Mouse (Mus musculus): ENCODE measurements around the gene Gtpbp8.

The Gtpbp8 gene

DNA sequence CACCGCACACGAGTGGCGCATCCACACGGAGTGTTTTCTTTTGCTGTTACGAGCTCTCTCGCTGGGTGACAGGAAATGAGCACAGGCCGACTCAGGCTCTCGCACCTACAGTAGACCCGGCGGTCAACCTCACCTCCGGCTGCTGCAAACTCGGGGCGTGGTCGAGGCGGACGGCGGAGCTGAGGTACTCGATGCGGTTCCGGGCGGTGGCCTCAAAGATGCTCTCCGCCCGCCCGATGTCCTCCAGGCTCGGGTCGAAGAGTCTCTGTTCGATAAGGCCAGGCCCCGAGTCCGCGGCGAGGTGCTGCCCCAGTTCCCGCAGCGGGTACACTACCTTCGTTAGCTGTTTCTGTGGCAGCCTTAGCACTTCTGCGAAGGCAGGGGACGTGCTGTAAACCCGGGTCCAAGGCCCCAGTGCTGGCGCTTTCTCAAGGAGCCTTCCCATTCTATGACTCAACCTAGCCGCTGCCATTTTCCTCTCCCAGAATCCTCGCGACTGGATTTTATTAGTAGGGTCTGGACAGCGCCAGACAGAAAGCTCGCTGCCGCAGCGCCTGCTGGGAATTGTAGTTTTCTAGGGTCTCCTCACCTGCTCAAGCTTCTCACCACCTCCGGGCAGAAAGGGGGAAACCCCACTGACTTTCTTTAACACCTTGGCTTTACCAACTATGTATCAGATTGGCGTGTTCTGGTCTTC is at the start of gene Gtpbp8:
Gene Gtpbp8 (minus strand): TSS at position 498 of the 697 bp plus-strand sequence.
- DNase-seq = peak; percentile 86

DNA sequence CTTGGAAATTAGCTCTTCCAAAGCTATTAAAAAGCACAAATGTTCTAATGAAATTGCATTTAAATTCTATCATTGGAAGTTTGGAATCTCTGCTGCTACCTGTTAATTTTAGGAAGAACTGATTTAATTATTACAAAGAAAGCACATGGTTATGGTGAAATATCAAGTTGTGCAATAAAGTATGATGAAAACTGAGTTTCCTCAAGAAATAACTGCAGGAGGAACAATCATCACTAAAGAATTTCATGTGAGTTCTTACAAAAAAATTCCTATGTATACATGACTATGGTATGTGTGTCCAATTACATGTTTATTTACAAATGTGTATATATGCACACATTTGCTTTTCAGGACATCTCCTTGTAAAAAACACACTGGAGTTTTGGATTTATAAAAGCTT is 48.3 kb upstream of the Gtpbp8 start:
- no peak for DNase-seq

DNA sequence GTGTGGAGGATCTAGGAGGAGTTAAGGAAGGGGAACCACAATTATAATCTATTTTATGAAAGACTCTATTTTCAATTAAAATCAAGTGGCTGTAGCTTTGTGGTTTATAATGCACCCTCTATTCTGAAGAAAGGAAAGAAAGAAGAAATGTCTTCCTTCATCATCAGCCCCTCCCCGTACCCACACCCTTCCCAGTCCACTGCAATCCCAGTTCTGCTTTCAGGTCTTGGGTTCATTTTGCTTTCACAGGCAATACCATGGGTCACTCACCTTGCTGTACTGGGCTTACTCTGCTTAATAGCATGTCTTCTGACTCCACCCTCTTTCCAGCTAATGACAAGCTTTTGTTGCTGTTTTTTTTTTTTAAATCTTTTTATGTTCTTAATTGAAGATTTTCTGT is 40.8 kb upstream of the Gtpbp8 start:
- DNase-seq = no peak

DNA sequence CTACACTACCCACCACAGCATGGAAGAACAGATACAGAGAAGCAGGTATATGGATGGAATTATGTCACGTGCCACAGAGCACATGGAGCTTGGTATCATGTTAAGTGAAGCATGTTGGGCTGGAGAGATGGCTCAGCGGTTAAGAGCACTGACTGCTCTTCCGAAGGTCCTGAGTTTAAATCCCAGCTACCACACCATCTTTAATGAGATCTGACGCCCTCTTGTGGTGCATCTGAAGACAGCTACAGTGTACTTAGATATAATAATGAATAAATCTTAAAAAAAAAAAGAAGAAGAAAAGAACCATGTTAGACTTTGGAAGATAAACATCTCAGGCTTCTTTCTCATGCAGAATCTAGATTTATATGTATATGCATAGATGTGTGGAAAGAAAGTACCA is 34.6 kb upstream of the Gtpbp8 start:
- no peak for DNase-seq

DNA sequence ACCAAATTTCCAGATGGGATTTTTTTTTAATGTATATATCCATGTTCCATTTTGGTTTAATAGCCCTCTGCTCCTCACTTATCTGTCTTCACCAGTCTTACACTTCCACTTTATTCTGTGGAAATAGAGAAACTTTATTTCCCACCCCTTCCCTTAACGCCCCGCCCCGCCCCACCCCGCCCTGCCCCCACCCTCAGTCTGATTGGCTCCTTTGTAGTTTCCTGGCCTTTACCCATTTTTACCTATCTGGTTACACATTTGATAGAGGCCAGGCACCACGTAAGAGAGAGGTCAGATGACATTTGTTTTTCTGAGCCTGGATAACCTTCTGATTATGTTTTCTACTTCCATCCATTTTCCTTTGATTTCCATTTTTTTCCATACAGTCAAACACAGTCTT is 33.3 kb upstream of the Gtpbp8 start:
- no peak for DNase-seq

DNA sequence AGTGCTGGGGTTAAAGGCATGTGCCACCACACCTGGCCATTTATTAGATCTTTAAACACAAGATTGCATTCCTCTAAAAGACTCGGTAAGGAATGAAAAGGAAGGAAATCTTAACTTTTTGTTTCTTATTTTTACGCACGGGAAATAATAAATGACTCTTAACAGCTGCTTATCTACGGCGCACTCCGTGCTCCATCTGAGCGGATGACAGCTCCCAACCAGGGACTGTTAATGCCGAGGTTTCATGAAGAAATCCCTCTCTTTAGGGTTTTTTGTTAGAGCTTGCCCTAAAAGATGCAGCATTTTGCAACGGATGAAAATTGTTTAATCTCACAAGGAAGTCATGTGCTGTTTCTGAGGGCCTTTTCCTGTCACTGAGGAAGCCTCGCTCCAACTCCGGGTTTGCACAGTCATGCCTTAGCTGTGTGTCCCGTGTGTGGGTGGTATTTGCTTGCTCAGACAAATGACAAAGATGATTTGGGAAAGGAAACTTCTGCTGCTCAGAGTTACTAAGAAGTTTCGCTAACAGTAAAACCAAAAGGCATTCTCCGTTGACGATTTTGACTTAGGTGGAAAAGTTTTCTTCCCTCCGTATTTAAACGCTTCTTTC is 32.5 kb upstream of the Gtpbp8 start:
- peak; percentile 21 for DNase-seq

DNA sequence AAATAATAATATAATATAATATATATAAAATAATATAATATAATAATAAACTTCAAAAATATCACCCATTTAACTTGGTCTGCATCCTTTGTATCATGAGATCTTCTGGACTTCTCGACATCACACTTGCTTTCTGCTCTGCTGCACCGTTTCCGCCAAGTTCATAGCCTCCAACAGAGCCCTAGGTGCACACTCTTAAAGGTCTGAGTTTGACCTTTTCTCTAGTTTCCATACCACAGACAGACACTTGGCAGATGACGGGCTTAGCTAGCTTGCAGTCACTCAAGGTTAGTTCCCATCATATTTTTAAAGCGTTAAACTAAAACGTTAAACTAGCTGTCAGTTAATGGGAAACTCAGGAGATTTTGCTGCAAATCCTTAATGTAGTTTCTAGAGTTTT is 28.0 kb upstream of the Gtpbp8 start:
- DNase-seq = no peak

DNA sequence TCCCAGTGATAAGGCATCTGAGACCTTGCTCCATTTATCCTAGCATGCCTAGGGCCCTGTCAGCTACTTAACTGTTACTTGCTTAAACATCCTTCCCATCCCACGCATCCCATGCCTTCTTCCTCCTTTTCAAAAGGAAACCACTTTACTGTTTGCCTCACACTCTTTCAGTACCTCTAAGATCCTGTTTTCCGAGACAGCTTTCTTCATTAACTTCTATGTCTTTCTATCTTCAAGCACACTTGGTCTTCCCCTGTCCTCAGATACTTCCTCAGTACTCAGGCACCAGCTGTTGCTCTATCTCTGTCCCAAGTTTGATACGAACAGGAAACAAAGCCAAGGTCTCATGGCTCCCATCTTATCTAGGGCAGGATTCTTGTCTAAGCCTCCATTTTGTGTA is 27.5 kb upstream of the Gtpbp8 start:
- no peak for DNase-seq

DNA sequence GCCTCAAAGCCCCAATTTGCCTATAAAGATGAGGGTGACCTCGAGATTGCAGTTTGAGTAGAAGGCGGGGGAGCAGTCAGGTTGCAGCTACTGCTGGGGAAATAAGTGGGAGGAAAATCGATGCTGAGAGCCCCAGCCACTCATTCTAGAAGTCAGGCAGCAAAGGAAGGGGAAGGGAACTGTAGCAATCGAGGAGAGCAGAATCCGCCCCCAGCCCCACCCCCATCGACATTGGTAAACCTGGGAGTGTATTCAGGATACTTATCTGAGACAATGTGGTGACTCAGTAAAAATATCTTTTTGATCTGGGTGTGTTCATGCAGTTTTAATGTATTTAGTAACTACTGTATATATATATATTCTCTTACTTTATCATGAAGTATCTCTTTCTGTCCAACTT is 26.4 kb upstream of the Gtpbp8 start:
- no peak for DNase-seq

DNA sequence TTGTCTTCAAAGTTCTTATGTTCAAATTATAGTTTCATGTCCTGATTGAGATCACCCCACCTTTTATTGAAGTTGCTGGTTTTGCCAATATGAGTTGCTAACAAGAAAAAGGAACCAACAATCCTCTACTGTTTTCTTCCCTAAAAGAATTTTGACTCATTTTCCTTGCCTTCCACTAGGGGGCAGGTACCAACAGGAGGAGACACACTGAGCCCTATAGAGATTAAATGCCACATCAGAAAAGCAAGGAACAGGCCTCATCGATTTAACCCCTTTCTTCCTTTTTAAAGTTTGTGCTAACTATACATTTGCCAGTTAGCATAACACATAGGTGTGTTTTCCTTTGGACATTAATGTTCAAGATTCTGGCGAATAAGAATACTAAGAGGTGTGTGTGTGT is 21.8 kb upstream of the Gtpbp8 start:
- no peak for DNase-seq

DNA sequence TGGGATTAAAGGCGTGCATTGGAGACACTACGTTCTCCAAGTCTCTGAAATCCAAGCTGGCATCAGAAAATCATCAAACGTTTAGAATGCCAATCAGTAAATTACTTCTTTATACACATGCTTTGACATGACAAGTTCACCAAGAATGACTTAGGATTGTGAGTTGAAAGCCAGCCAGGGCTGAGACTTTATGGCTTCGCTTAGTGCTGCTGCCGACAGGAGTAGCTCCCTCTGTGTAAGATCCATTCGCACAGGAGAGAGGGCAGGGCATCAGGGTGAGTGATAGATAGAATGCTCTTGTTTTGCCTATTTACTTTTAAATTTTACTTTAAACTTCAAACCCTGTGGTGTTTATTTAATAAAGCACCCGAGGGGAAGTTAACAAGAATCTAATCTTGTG is 21.3 kb upstream of the Gtpbp8 start:
- no peak for DNase-seq

DNA sequence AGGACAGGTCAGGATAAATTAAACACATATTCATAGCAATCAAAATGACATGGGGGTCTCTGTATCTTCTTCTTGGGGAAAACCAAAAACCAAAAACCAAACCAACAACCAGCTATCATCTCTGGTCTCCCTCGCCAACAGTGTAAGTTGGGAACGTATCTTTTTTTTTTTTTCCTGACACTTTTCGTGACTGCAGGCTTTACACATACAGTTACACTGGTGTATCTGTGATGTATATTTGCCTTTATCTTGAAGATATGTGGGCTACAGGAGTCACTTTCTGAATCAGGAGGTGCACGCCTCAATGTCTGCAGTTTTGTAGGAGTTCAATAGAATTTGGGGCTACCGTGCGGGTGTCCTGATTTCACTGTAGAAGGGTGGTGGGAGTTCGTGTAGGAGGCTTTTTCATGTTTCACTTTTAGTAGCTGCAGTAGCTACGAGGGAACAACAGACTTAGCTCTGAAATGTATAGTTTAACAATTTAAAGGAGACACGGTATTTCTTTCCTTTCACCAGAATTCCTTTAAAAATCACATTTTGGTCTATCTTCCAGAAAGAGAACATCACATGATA is 20.2 kb upstream of the Gtpbp8 start:
- no peak for DNase-seq

DNA sequence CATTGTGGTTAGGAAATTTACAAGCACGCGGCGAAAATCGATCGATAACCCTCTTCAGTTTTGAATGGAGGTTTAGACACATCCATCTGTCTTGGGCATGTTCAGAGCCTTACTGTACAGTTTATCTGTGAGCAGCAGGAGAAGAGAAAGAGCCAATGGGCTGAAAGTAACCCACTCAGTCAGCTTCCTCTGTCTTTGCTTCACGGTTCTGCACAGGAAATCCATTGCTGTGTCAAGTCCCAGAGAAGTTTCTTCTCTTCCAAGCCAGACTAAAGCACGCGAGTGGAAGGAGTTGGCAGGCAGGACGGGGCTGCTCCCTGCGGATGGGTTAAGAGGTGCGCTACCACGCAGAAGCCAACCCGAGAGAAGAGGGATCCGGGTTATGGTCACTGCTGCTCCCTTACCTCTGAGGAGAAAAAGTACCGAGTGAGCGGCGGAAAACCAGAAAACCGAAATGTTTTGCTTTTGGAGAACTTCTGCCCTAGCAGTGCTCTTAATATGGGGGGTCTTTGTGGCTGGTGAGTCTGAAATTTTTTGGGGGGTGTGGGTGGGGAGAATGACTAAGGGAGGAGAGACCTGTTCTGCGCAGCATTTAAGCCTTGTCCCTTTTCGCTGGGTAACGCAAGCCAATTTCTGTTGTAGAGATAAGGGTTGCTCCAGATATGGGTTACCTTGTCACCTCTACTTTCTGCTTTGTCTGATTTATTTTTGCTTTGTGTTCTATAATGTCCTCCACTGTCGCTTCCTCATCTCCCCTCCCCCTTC is 19.6 kb upstream of the Gtpbp8 start, which contains the start of gene Cd200r1:
Gene Cd200r1 (plus strand): TSS at position 182 of the 765 bp plus-strand sequence.
- no peak for DNase-seq

DNA sequence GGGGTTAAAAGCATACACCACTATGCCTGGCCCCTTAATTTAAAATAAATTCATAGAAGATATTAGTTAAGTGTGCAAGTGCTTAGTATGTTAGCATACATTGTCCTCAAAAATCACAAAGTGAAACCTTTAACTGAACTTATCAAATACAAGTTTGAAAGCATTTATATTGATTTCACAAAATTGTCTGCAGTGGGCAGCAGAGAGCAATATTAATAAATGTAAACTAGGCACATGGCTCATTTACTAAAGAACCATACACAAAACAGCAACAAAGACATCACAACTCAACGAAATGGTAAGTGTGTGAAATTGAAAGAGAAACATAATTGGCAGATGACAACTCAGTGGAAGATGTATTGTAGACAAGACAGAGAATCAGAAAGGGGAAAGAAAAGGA is 15.6 kb upstream of the Gtpbp8 start:
- no peak for DNase-seq

DNA sequence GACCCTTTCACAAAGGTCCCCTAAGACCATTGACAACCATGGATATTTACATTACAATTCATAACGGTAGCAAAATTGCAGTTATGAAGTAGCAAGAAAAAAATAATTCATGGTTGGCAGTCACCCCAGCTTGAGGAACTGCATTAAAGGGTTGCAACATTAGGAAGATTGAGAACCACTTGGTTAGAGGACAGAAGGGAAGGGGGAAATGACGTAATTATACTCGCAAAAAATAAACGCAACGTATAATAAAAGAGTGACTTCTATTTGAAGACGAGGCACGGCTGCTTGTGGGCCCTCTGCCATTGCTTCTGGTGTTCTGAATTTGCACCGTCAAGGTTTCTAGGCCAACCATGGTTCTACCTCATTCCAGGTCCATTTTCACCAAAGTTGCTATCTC is 11.5 kb upstream of the Gtpbp8 start:
- no peak for DNase-seq

DNA sequence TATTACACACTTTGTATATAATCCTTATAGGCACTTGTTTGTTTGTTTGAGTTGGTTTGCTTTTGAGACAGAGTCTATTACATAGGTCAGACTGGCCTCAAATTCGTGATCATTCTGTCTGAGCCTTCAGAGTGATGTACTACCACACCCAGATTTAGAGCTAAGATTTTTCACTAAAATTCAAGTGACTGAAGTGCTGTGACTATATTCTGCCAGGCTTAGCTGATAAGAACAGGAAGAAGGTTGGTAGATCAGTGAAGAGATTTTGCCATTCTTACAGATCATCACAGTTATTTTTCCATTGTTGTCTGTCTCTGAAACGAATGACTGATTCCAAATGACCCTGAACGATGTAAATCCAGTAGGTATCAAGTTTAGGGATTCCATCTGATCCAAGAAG is 1.8 kb upstream of the Gtpbp8 start:
- DNase-seq = no peak

DNA sequence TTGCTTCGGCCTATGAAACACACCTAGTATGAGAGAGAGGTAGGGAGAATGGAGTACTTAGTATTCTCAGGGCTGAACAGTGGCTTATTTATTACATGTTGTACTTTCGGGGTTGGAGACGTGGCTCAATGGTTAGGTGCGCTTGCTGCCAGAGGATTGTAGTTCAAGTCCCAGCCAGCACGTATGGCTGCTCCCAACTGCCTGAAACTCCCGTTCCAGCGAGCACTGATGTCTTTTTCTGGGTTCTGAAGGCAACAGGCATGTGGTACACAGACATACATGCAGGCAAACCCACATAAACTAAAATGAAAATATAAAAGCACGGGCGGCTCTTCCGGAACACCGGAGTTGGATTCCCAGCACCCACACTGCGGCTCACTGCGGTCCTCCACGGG is 695 bp downstream of the Gtpbp8 start:
- no peak for DNase-seq

DNA sequence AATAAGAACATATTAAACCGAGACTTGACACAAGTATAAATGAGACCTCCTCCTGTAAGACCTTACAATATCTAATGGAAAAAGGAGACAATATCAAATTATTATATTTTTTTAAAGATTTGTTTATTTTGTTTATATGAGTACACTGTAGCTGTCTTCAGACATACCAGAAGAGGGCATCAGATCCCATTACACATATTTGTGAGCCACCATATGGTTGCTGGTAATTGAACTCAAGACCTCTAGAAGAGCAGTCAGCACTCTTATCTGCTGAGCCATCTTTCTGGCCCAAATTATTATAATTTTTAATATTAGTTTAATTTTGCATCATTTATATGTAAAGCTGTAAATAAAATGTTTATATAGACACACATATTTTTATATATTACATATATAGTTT is 3.4 kb downstream of the Gtpbp8 start:
- DNase-seq = no peak

DNA sequence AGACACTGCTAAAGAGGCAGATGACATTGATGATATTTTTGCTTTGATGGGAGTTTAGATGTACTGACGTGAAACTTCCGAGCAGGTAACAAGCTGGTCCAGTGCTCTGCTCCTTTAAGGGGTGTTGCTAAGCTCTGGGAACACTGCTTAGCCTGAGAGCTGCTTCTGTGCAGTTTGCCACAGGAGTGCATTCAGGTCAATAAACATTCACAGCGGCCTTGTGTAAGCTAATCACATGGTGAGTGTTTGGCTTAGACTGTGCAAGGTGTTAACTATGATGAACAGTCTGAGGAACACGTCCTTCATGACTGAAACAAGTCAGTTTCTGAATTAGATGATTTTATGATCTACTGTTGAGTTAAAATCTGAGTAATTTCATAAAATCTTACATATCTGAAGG is 10.0 kb downstream of the Gtpbp8 start:
- no peak for DNase-seq

DNA sequence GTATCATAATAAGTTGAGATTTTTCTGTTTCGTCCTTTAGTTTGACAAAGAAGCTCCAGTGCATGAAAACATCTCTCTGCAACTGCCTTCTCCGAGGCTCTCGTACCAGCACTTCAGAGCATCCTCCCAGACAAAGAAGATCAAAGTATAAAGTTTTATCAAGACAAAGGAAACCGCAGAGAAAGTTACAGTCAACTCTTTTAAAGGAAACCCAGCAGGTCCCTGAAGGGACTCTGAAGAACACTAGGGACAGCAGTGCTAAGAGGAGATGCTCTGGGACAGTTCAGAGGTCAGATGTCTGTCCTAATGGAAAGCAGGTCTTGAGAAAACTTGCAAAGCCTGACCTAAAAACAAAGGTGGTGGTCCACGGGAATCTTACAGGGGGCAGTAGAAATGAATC is 10.5 kb downstream of the Gtpbp8 start:
- DNase-seq = no peak

DNA sequence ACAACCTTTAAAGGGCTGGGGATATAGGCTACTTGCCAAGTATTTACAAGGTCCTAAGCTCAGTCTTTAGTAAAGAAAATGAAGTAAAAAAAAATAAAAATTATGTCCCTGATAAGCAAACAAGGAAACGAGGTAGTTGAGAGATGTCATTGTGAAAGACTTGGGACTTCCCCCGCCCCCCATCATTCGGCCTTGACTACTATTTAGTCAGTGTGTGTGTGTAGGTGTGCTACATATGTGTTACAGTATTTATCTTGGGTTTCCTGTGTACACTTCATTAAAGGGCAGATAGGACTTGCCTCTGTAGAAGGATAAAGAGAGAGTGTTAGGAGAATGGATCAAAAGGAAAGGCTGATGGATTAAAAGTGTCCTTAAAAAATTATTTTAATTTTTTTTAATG is 12.1 kb downstream of the Gtpbp8 start:
- DNase-seq = no peak

DNA sequence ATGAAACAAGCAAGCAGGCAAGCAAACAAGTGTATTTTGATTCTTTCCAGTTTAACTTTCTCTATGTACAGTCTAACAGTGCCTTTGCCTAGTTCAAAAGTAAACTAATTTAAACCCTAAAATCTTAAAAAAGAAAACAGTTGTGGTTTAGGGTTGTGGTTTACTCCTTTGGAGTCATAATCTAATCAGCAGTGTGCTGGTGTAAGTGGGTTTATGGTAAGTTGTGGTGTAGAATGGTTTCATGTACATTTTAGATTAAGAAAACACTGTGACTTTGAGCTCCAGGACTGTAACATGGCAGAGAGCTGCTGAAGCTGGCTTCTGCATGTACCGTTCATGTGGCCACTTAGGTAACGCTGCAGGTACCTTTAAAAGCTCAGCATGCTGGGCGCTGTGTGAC is 18.6 kb downstream of the Gtpbp8 start:
- no peak for DNase-seq

DNA sequence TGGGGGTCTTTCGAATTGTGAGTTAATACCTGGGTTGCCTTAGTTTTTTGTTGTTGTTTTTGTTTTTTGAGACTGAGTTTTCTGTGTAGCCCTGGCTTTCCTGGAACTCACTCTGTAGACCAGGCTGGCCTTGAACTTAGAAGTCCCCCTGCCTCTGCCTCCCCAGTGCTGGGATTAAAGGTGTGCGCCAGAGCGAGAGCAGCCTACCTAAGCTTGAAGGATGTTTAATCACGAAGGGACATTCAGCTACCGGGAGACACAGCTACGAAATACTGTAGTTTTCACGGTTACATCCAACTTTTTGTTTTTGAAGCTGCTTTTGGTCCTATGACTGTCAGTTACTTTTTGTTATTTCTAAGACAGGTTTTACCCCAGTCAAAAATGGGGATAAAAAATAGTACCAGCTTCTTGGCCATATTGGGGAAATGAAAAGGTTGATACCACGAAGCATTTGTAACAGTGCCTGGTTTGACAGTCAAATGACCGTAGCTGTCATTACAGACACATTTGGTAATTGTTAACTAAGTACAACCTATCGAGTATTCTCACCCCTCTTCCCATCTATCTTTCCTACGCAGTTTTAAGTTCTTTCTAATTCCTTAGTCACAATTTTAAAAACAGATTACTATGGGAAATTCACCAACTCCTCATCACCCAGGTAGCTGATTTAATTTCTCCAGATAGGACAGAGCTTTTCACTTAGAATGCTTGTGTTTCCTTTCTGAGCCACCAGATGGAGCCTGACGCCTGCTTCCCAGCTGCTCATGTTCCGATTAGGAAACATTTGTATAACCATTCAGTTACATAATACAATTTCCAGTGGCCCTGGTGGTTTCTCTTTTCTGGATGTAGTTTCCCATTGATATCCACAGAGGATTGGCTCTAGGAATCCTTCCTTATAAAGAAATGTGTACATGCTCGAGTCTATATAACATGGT is 20.6 kb downstream of the Gtpbp8 start:
- peak; percentile 87 for DNase-seq

All from layer of hippocampus, adult 9-11 months (tissue).